Mouse (Mus musculus): ENCODE data around the gene Gm7544. TPM values are rescaled to one million over a fixed set of nuclear protein-coding genes. Genes with fewer than 3 reads are reported as not detected.

Gene Gm7544
- total and polyA plus RNA-seq, 3 experiments: not detected

DNA sequence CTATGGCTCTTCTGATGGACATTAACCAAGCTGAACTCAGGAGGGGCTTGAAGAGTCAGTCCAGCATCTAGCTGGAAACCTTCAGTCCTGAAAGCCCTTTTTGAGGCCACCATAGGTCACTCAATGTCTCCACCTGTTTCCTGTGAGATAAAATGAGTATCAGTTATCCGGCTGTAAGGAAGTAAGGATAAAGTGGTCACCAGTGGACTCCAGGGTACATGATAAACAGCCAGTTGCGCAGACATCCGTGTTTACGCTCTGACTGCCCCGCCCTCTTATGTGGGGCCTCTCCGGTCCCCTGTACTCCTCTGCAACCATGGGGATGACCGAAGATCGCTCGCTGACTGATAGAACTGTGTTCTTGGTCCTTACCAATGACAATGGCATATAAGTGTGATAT, 18.5 kb upstream of the Gm7544 start:
- H3K79me2 ChIP-seq (ENCODE audit: control insufficient read depth, insufficient read depth, low read length, poor library complexity): no peaks in the 10 kb centered on the region
- H3K27me3 ChIP-seq (ENCODE audit: control insufficient read depth in 1 of 2, insufficient read depth in 2 of 2, low read length in 2 of 2): peaks cover 0 to 1% of the 10 kb centered on the region in 2 experiments; a peak in 1 of 4 replicates
- no peaks in the 10 kb centered on the region for H3K36me3 ChIP-seq (ENCODE audit: control insufficient read depth in 1 of 2, insufficient read depth in 2 of 2, low read length in 2 of 2)
- DNase-seq (ENCODE audit: low read depth, low spot score): no peak
- TF ChIP-seq GATA1 (IDR thresholded peaks at IDR 0.05; ENCODE audit: low read depth, low read length): no peak
- no peak for TF ChIP-seq POLR2AphosphoS2 (IDR thresholded peaks at IDR 0.05; ENCODE audit: low read length)
- no peak for TF ChIP-seq ZC3H11A (IDR thresholded peaks at IDR 0.05; ENCODE audit: low read depth, low read length)
- H3K27ac ChIP-seq (ENCODE audit: control insufficient read depth, low read depth, low read length): no peak overlapping the region
- no peak overlapping the region for H3K4me3 ChIP-seq (ENCODE audit: control insufficient read depth in 1 of 2, insufficient read depth in 1 of 2, low read depth in 2 of 2, low read length in 2 of 2)
- H3K9me3 ChIP-seq (replicated peaks; ENCODE audit: insufficient read depth, low read length): no peaks in the 10 kb centered on the region
- no peaks in the 10 kb centered on the region for H3K4me1 ChIP-seq (ENCODE audit: control insufficient read depth in 1 of 2, insufficient read depth in 2 of 2, low read length in 2 of 2)
- no peak overlapping the region for H3K9ac ChIP-seq (ENCODE audit: control insufficient read depth, low read depth, low read length, poor library complexity, severe bottlenecking)

- no peak for DNase-seq (ENCODE audit: low read depth, low spot score)
- Histone ChIP-seq H3K36me3 (ENCODE audit: control insufficient read depth in 1 of 2, insufficient read depth in 2 of 2, low read length in 2 of 2) (no peaks in the 10 kb centered on the region), H3K79me2 (ENCODE audit: control insufficient read depth, insufficient read depth, low read length, poor library complexity) (no peaks in the 10 kb centered on the region), H3K9ac (ENCODE audit: control insufficient read depth, low read depth, low read length, poor library complexity, severe bottlenecking) (no peak overlapping the region), H3K27ac (ENCODE audit: control insufficient read depth, low read depth, low read length) (no peak overlapping the region), H3K4me3 (ENCODE audit: control insufficient read depth in 1 of 2, insufficient read depth in 1 of 2, low read depth in 2 of 2, low read length in 2 of 2) (no peak overlapping the region), H3K4me1 (ENCODE audit: control insufficient read depth in 1 of 2, insufficient read depth in 2 of 2, low read length in 2 of 2) (no peaks in the 10 kb centered on the region), H3K9me3 (replicated peaks; ENCODE audit: insufficient read depth, low read length) (no peaks in the 10 kb centered on the region), H3K27me3 (ENCODE audit: control insufficient read depth in 1 of 2, insufficient read depth in 2 of 2, low read length in 2 of 2) (peaks cover 0 to 1% of the 10 kb centered on the region in 2 experiments; a peak in 1 of 4 replicates)
- no peak for TF ChIP-seq RCOR1 (IDR thresholded peaks at IDR 0.05; ENCODE audit: low read depth, low read length)
- TF ChIP-seq MAFK (IDR thresholded peaks at IDR 0.05; ENCODE audit: borderline replicate concordance, low read depth, low read length): no peak
- TF ChIP-seq MEF2A (IDR thresholded peaks at IDR 0.05; ENCODE audit: extremely low read depth, insufficient replicate concordance, low read depth, low read length, poor library complexity, severe bottlenecking): no peak
- no peak for TF ChIP-seq TCF12 (IDR thresholded peaks at IDR 0.05; ENCODE audit: low read depth, low read length)
- no peak for TF ChIP-seq USF1 (IDR thresholded peaks at IDR 0.05; ENCODE audit: low read depth, low read length)
- TF ChIP-seq MYC (IDR thresholded peaks at IDR 0.05; ENCODE audit: low read depth, low read length): no peak
- no peak for TF ChIP-seq GABPA (IDR thresholded peaks at IDR 0.05; ENCODE audit: low read depth, low read length)
- TF ChIP-seq MYB (IDR thresholded peaks at IDR 0.05; ENCODE audit: low read depth, low read length): no peak
- TF ChIP-seq KAT2A (conservative IDR thresholded peaks at IDR 0.05; ENCODE audit: low read depth, low read length): no peak
- TF ChIP-seq ZKSCAN1 (IDR thresholded peaks at IDR 0.05; ENCODE audit: low read depth, low read length): no peak
- no peak for TF ChIP-seq EP300 (IDR thresholded peaks at IDR 0.05; ENCODE audit: low read depth in 1 of 2, low read length in 2 of 2)
- no peak for TF ChIP-seq SMC3 (IDR thresholded peaks at IDR 0.05; ENCODE audit: low read depth, low read length)
- no peak for TF ChIP-seq ETS1 (IDR thresholded peaks at IDR 0.05; ENCODE audit: low read depth, low read length)
- TF ChIP-seq POLR2AphosphoS5 (IDR thresholded peaks at IDR 0.05; ENCODE audit: borderline replicate concordance, low read depth, low read length): no peak
- no peak for TF ChIP-seq BHLHE40 (IDR thresholded peaks at IDR 0.05; ENCODE audit: borderline replicate concordance, low read depth, low read length)
- no peak for TF ChIP-seq TBP (IDR thresholded peaks at IDR 0.05; ENCODE audit: low read depth, low read length)
- no peak for TF ChIP-seq TAL1 (IDR thresholded peaks at IDR 0.05; ENCODE audit: low read length)
- TF ChIP-seq ZC3H11A (IDR thresholded peaks at IDR 0.05; ENCODE audit: low read depth, low read length): no peak
These were observed 18.1 kb upstream of the Gm7544 start for GRCm38 (mm10) chr1:82973901-82974300.

Data from MEL (cell line).